Mouse (Mus musculus): ENCODE measurements at regions not wholly inside any gene's neighbourhood (a gene's known extent, or its start where the extent isn't known, plus 50 kb on each side); places are given as distances from the start of the nearest gene placed in this dataset.

- TF ChIP-seq CTCF (IDR thresholded peaks at IDR 0.05), result no peak
- no peak for TF ChIP-seq EP300 (IDR thresholded peaks at IDR 0.05)
Observed at GRCm38 (mm10) chr15:88196539-88196938, 403.6 kb upstream of the Zdhhc25 start.

Measured in lung, postnatal 0 days (tissue).